Mouse (Mus musculus): ENCODE measurements around the gene Syt1. TPM values are rescaled to one million over a fixed set of nuclear protein-coding genes. Genes with fewer than 3 reads are reported as not detected.

Gene Syt1
- total RNA-seq, 2 experiments from 2014 or later, result 865 to 924 TPM

DNA sequence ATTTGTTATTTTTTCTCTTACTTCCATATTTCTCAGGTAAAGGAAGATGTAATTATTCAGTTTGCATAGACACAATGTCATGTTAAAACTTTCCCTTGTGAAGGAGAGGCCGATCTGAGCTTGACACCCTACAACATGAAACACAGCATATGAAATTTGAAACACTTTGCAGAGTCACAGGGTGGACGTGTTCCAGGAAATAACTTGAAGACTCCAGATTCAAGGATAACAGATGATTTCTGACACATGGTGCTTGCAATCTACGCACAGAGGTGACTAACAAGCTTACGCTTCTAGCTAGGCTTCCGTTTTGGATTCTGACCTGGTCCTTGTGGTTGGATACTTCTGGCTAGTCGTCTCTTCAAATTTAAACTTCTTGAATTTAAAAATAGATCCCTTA is 239.7 kb downstream of the Syt1 start:
- no peak for DNase-seq (ENCODE audit: low spot score in 2 of 2)

DNA sequence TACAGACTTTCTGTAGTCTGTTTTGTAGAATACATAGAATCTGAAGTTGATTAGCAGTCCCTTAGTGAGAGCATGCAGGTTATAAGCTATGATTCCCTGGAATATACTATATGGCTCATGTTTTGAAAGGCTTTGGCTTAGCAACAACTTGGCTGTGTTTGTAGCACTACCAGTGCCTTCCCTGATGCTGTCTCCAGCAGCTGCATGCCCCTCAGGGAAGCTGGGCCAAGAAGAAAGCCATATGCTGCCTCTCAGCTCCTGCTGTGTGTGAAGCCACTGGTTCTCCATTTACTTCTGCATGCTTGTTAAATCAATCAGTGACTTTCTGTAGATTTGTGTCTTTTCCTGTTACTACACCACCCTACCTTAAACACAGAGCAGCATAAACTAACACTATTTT is 245.2 kb downstream of the Syt1 start:
- DNase-seq (ENCODE audit: low spot score in 2 of 2), result no peak

DNA sequence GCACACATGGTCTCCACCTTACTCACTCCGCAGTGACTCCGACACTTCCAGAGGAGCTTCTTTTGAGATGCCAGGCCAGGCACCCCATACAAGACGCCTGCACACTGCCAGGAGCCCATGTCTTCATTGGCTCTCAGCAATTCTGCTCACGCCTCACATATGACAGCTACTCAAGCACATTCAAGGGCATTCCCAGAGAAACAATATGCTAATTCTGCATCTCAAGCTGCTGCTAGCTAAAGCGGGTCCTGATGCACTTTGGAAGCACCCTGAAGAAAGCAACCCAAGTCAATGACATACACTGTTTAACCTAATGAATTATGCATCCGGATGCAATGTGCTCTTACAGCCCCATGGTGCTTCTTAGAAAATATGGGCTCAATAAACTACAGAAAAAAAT is 247.1 kb downstream of the Syt1 start:
- DNase-seq (ENCODE audit: low spot score in 2 of 2), result no peak

DNA sequence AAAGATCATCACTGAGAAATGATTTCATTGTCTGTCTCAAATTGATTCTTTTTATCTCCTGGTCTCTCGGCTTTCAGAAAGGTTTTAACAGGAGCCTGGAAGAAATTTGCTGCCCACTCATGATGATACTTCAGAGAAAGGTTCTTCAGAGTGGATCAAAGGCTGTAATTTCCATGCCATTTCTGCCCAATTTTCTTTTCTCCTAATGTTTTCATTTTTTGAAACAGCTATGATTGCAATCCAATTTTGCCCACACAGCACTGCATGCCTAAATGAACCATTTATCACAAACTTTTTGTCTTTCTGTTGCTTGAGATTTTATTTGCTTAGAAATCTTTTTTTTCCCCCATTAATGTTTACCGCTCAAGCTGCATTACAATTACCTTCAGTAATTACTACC is 257.5 kb downstream of the Syt1 start:
- DNase-seq (ENCODE audit: low spot score in 2 of 2), result no peak

DNA sequence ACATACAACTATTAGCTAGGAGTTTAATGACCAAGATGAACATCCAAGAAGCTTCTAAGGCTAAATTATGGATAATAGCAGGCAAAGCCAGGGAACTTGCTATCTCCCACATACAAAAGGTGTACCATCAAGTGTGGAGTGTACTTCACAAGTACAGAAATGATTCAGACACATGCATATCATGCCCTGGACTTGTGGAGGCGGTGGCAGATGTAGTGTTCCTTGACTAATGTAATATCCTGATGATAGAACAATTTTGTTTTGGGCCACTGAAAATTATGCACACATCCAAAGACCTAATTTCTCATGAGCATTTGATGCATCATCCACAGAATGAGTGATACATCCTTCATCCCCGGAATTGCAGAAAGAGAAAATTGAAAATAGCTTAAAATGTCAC is 267.0 kb downstream of the Syt1 start:
- DNase-seq (ENCODE audit: low spot score in 2 of 2), result no peak

DNA sequence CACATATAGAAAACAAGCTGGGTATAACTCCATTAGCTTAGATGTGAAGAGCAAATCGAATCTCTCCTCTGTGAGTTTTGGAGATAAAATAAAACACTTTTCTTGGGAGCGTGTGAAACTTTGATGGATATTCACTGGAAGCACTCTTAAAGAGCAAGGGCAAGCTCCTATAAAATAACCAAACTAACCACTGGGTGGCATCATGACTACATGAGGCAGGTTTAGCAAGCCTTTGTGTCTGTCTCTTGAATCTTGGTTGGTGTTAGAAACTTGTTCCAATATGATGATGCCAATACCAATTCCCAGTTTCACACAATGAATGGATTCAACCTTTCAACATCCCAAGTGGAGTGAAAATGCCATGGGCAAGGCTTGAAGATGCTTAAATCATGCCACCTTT is 276.8 kb downstream of the Syt1 start:
- peak in 1 of 2 experiments; percentile 67 for DNase-seq (ENCODE audit: low spot score in 2 of 2)

DNA sequence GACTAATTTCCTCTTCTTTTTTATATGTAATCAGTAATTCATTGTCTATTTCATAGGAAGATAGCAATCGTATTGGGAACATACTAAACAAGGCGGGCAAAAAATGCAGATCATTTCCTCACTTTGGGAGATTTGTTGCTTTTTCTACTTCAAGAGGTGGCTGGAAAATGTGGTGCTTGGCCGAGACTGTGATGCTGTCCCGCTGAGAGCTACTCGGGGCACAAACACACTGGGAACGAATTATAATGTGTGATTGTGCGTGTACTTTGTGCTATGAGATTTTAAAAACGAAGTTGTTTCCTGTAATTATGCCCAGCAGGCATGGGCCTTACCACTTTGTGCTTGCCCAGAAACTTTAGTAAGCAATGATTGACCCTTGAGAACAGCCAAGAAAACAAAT is 281.8 kb downstream of the Syt1 start:
- no peak for DNase-seq (ENCODE audit: low spot score in 2 of 2)

DNA sequence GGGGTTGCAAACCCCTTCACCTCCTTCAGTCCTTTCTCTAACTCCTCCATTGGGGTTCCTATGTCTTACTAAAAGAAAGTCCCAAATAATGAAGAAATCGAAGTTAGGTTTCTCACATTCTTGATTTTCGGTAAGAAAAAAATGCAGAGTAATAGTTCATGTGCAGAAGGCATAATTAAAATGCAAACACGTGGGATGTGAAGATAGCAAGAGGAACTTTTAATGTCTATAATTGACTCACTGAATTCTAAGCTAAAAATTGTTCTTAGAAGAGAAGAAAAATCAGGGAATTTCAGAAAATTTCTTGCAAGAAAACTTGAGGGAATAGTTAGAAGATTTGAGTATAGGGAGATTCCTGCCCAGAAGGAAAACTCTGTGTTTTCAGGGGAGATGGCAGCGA is 284.4 kb downstream of the Syt1 start:
- DNase-seq (ENCODE audit: low spot score in 2 of 2), result no peak

DNA sequence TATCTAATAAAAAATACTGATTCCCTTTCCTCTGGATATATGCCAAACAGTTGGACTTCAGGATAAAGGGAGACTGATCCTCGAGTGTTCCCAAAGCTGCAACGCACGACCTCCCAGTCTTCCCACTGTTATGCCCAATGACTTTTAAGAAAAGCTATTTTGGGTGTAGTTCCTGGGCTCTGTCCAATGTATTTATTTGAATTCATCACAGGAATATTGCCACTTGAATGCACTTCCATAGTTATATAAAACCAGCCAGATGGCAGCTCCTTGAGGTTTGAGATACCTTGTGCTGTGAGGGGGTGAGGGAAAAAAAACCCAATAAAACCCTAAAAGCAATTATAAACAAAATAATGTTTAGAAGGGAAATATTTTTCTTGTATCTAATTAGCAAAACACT is 285.9 kb downstream of the Syt1 start:
- DNase-seq (ENCODE audit: low spot score in 2 of 2), result no peak

DNA sequence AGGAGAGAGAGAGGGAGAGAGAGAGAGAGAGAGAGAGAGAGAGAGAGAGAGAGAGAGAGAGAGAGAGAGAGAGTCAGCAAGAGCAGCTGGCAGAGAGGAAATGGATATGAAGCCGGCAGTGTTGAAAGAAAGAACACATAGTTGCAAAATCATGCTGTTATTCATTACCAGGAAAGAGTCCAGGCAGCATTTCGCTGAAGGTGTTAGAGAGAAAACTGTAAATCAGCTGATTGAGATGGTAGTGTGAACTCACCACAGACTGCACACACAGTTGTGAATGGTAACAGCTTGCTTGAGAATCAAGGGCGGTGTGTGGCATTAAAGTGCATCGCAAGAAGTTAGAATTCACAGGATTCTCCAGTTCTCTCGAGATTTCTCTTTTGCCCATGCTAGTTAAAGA is 300.3 kb downstream of the Syt1 start:
- peak in 1 of 2 experiments; percentile 56 for DNase-seq (ENCODE audit: low spot score in 2 of 2)

DNA sequence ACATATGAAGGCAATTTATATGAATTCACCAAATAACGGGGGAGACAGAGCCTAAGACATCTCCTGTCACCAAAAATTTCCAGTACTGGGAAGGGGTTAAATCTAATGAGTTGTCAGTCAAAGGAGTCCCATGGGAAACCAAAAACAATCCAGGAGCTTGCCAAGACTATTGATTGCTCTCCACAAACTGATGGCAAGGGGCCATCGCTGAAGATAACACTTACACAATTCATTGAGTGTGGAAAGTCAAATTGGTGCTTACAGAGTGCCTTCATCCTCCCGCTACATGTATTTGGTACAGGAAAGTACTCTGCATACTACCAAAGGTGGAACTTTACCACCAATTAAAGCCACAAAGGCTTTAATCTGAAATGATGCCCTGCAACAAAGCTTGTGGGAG is 305.1 kb downstream of the Syt1 start:
- DNase-seq (ENCODE audit: low spot score in 2 of 2), result no peak

DNA sequence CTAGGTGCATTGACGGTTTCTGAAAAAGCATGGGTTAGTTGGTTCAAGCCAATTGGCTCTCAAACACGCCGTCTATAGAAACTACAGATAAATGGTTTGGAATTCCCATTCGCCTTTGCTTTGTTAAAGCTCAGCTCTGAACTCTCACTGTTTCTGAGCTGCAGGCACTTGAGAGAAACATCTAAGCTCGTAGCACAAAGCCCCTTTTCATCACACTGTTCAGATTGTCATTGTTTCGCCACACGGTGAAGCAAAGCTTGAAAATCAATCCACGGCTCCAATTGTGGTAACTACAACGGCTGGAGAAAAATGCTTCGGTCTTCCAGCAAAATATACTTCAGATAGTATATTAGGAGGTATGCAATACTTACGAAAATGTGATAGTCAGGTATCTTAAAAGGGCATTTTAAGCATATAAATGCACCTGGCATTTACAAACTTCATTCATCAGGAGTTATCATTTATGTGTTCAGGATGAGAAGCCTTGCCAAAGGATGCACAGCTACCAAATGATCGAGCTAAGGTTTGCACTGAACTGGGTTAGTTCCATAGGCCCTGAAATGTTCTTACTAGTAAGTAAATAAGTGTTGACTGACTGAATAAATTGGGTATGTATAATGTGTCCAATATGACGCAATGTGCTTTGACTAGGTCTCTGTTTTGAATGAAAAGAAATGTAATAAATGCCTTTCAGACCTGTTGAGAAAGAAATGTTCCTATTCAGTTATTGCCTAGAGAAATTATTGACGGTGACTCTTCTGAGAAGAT is 309.2 kb downstream of the Syt1 start:
- no peak for DNase-seq (ENCODE audit: low spot score in 2 of 2)

DNA sequence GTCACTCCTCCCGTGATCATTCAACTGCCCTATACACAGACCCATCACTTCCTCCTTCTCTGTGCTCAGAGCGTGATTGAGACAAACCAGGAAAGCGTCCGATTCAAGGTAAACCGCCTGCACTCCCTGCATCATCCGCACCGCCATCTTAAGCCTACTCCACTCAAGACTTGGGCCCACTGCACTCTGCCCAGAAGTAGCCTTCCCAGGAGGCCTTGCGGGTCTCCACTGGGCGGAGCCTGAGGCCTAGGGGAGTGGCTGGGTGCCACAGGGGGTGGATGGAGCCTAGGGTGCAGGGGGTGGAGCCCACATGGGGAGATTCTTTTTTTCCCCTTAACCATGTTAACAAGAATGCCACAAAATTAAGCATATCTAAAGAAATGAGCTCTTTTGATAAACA is 310.8 kb downstream of the Syt1 start, which contains the start of gene Gm5136:
Gene Gm5136 (minus strand): TSS at position 215 of the 400 bp plus-strand sequence.
- no peak for DNase-seq (ENCODE audit: low spot score in 2 of 2)

DNA sequence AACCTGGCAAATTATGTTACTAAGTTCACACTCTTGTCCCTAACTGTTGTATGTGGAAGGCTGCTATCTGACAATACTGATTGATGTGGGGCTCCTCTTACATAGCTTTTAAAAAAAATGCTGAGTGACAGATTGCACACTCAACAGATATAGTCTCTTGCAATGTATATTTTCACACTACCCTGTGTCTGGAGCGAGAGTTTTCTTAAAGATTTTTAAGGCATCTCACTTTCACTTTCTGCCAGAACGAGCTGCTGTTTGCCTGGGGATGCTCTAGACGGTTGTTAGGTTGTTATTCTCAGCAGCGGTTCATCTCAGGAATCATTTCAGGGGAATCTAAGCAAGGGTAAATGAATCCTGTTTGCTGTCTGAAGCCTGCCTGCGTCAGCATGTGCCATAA is 313.7 kb downstream of the Syt1 start:
- no peak for DNase-seq (ENCODE audit: low spot score in 2 of 2)

DNA sequence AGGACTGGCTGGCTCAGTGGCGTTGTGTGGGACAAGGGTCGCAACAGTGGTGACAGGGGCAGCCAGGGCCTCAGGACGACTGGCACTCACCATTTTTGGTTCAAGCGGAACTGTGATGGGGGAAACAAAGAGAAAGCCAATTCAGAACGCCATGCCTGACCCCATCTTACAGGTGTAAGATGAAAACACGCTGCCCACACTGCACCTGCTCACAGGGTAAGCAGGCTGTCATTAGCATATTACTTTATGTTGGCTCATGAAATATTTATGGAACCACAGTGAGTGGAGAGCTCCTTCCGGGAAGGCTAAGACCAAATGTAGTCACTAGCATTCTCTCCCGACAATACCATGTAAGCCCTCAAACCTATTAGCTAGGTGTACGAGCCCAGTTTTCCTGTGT is 319.8 kb downstream of the Syt1 start:
- no peak for DNase-seq (ENCODE audit: low spot score in 2 of 2)

DNA sequence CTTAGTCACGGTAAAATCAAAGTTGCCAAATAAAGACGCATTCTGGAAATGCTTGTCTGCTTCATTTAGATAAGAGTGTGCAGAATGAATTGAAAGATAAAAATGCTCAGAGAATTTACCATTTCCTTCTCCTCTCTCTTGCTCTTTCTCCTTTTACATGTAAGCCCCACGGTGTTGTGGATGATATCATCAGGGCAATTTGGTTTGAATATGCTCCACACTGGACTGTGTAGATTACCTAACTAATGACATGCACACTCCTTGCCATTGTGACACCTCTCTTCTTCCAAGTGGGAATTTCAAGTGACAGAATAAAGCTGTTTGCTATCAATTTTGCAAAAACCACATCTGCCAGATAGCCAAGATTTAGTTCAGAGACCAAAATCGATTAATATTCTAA is 324.1 kb downstream of the Syt1 start:
- DNase-seq (ENCODE audit: low spot score in 2 of 2), result no peak

DNA sequence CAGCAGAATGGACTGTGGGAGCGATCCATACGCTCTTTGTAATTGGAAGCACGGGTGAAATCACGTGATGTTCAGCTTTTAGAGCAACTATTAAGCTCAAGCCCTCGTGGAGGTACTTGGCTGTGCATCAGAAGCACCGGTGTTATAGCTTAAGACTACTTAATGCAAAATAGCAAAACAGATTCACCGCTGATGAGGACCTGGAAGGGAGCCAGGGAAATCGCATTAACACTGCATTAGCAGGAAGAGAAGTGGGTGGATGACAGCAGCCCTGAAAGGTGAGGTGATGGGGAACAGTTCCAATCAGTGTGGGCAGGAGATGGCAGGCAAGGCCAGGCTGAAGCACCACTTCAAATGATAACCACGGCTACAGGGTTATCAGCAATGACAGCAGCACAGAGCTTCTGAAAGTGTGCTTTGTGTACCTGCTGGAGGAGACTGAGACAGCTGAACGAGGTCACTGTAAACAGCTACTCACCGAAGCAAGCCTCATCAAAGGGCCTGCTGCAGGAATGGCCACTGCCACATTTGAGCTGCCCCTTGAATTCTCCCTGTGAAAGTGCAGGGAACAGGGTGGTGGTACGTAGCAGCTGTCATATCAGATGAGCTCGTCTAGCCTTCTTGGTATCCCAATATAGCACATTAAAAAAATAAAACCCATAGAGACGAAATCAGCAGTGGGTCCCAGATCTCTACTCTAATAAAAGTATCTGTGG is 330.9 kb downstream of the Syt1 start:
- peak in 1 of 2 experiments; percentile 43 for DNase-seq (ENCODE audit: low spot score in 2 of 2)

DNA sequence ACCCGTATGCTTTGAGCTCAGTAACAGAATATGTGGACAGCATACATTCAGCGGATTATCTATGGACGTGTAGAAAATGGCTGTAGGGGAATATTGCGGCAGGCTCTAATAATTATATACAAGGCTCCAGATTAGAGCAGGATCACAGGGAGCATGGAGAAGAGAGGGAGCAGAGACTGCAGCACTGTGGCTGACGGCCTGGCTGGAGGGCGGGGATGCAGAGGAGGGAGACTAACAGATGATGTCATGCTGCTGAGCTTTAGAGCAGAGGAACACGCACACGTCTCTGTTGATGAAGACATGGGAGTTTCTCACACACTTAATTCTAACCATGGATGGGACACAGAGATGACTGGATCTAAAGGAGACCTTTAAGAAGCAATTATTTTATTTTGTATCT is 333.7 kb downstream of the Syt1 start:
- no peak for DNase-seq (ENCODE audit: low spot score in 2 of 2)

DNA sequence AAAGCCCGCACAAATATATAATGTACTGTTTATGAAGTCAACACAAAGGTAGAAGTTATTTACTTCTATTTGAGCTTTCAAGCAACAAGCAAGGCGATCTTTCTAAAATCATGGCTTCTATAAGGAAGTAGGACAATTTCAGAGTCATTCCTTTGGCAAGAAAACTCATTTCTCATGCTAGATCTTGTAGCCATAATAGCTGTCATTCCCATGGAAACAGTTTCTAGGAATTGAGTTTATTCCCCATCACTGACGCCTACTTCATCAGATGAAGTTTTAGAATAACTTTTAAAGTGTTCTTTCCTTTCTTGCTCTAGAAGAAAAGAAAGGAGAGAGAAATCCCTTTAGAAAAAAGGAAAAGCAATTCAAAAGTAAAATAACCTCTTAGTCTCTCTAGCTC is 341.8 kb downstream of the Syt1 start:
- no peak for DNase-seq (ENCODE audit: low spot score in 2 of 2)

DNA sequence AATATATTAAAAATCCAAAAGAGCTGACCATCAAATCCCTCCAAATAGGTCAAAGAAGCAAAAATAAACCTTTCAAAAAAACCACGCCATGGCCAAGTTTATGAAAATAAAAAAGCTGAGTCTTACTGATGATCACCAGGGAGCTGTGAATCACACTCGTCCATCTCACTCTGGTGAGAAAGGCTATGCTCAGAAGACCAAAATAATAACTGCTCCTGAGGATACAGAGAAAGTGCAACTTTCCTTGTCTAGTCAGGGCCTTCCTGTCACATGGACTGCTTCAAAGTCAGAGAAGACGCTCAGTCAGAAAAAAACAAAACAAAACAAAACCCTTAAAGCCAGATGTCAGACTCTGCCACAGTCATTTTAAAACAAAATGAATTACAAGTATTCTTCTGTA is 350.5 kb downstream of the Syt1 start:
- DNase-seq (ENCODE audit: low spot score in 2 of 2), result no peak

DNA sequence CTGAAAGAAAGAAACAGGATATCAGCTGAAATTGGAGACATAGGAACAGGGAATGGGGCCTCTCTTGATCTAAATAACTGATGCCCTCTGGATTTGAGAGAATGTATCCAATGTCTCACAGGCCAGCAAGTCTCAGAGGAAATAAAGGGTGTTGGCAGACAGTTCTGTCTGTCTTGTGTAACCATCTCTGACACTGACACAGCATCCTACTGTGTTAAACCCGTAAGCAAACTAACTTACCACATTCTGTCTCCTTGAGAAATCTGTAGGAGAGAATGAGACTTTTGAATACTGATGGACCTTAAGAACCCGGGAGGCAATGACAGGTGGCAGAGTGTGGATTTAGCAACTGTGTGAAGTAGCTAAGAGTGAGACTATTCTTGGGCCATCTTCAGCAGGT is 352.5 kb downstream of the Syt1 start:
- DNase-seq (ENCODE audit: low spot score in 2 of 2), result no peak

DNA sequence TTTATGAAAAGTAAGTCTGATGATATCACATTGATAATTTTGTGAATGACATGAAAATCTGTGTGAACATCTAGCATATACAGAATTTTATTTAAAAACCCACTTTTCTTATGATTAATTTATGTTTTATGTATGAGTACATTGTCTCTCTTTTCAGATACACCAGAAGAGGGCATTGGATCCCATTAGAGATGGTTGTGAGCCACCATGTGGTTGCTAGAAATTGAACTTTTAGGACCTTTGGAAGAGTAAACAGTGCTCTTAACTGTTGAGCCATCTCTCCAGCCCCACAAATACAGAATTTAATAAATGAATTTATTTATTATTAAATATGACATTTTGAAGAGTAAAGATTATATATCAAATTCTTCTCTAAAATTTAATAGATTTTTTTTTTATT is 353.1 kb downstream of the Syt1 start:
- no peak for DNase-seq (ENCODE audit: low spot score in 2 of 2)

DNA sequence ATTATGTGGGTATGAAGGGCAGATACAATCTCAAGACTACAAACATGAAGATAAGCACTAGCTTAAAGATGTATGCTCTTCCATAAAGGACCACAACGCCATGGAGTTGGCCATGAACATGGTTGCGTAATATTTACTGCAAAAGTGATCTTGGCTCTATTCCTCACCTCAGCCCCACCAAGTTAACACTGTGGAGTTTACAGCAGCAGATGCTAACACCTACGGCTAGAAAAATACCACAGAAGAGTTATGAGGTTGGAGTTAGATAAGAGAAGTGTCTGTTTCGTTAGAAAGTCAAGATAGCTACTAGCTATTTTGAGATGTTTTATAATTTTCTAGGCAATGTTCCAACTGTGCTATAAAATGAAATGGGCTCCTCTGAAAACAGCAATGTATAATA is 353.9 kb downstream of the Syt1 start:
- no peak for DNase-seq (ENCODE audit: low spot score in 2 of 2)
